Mouse (Mus musculus): ENCODE measurements around the gene Kcnq1. TPM values are rescaled to one million over a fixed set of nuclear protein-coding genes. Genes with fewer than 3 reads are reported as not detected.

The Kcnq1 gene
- polyA plus RNA-seq, 1 experiment from 2014 or later = 9.1 TPM

GRCm38 (mm10) chr7:143333604-143334003, 227.4 kb downstream of the Kcnq1 start:
- H3K9ac ChIP-seq = no peak overlapping the region
- WGBS = 30% methylated on average over 4 of the region's 4 CpGs
- H3K4me1 ChIP-seq = peaks cover 10% of the 10 kb centered on the region
- H3K9me3 ChIP-seq = no peaks in the 10 kb centered on the region
- no peak for ATAC-seq (ENCODE audit: insufficient read depth, low FRiP score, low read depth)
- 0 out of 2 replicates have a peak overlapping the region, but pooled peaks have one; percentile 21 for H3K27ac ChIP-seq
- H3K4me2 ChIP-seq = no peak overlapping the region
- H3K27me3 ChIP-seq (replicated peaks) = no peaks in the 10 kb centered on the region
- H3K4me3 ChIP-seq (replicated peaks) = no peak overlapping the region
- H3K36me3 ChIP-seq = no peaks in the 10 kb centered on the region

GRCm38 (mm10) chr7:143338690-143339089, 232.5 kb downstream of the Kcnq1 start:
- no peaks in the 10 kb centered on the region for H3K36me3 ChIP-seq
- no peaks in the 10 kb centered on the region for H3K27me3 ChIP-seq (replicated peaks)
- H3K9ac ChIP-seq = no peak overlapping the region
- WGBS = 78% methylated on average over 4 of the region's 4 CpGs
- no peaks in the 10 kb centered on the region for H3K9me3 ChIP-seq
- no peak overlapping the region for H3K4me2 ChIP-seq
- ATAC-seq (ENCODE audit: insufficient read depth, low FRiP score, low read depth) = no peak
- H3K4me3 ChIP-seq (replicated peaks) = no peak overlapping the region
- H3K4me1 ChIP-seq = peaks cover 15% of the 10 kb centered on the region
- no peak overlapping the region for H3K27ac ChIP-seq

GRCm38 (mm10) chr7:143340601-143341281, 234.6 kb downstream of the Kcnq1 start:
- Histone ChIP-seq H3K4me3 (replicated peaks) (no peak overlapping the region), H3K36me3 (no peaks in the 10 kb centered on the region), H3K27me3 (replicated peaks) (no peaks in the 10 kb centered on the region), H3K9me3 (no peaks in the 10 kb centered on the region), H3K9ac (no peak overlapping the region), H3K4me1 (peaks cover 20% of the 10 kb centered on the region), H3K27ac (0 out of 2 replicates have a peak overlapping the region, but pooled peaks have one; percentile 0), H3K4me2 (no peak overlapping the region)
- 0 out of 2 replicates have a peak, but pooled peaks have one; percentile 65 for ATAC-seq (ENCODE audit: insufficient read depth, low FRiP score, low read depth)
- 68% methylated on average over 15 of the region's 15 CpGs for WGBS

GRCm38 (mm10) chr7:143341301-143341980, 235.3 kb downstream of the Kcnq1 start:
- peaks cover 20% of the 10 kb centered on the region for H3K4me1 ChIP-seq
- ATAC-seq (ENCODE audit: insufficient read depth, low FRiP score, low read depth) = peak; percentile 53; the same call in 1 of the 2 replicates
- H3K9me3 ChIP-seq = no peaks in the 10 kb centered on the region
- H3K9ac ChIP-seq = no peak overlapping the region
- no peak overlapping the region for H3K4me2 ChIP-seq
- H3K4me3 ChIP-seq (replicated peaks) = no peak overlapping the region
- 51% methylated on average over 3 of the region's 3 CpGs for WGBS
- no peaks in the 10 kb centered on the region for H3K36me3 ChIP-seq
- H3K27ac ChIP-seq = peak overlapping the region; percentile 51; the same call in 1 of the 2 replicates
- no peaks in the 10 kb centered on the region for H3K27me3 ChIP-seq (replicated peaks)

GRCm38 (mm10) chr7:143343781-143344306, 237.7 kb downstream of the Kcnq1 start:
- Histone ChIP-seq H3K9me3 (no peaks in the 10 kb centered on the region), H3K9ac (no peak overlapping the region), H3K27me3 (replicated peaks) (no peaks in the 10 kb centered on the region), H3K36me3 (no peaks in the 10 kb centered on the region), H3K4me3 (replicated peaks) (no peak overlapping the region), H3K4me2 (no peak overlapping the region), H3K4me1 (peaks cover 20% of the 10 kb centered on the region), H3K27ac (0 out of 2 replicates have a peak overlapping the region, but pooled peaks have one; percentile 28)
- no peak for ATAC-seq (ENCODE audit: insufficient read depth, low FRiP score, low read depth)
- 28% methylated on average over 12 of the region's 12 CpGs for WGBS

- Histone ChIP-seq H3K27me3 (replicated peaks) (no peaks in the 10 kb centered on the region), H3K4me2 (no peak overlapping the region), H3K4me1 (no peaks in the 10 kb centered on the region), H3K4me3 (replicated peaks) (no peak overlapping the region), H3K36me3 (no peaks in the 10 kb centered on the region), H3K27ac (no peak overlapping the region), H3K9me3 (no peaks in the 10 kb centered on the region), H3K9ac (no peak overlapping the region)
- ATAC-seq (ENCODE audit: insufficient read depth, low FRiP score, low read depth) = no peak
- 77% methylated on average over 7 of the region's 7 CpGs for WGBS
These were observed 243.1 kb downstream of the Kcnq1 start for GRCm38 (mm10) chr7:143349287-143349686.

GRCm38 (mm10) chr7:143349848-143350247, 243.7 kb downstream of the Kcnq1 start:
- H3K9me3 ChIP-seq = no peaks in the 10 kb centered on the region
- no peak overlapping the region for H3K4me3 ChIP-seq (replicated peaks)
- no peaks in the 10 kb centered on the region for H3K27me3 ChIP-seq (replicated peaks)
- no peak overlapping the region for H3K9ac ChIP-seq
- no peaks in the 10 kb centered on the region for H3K36me3 ChIP-seq
- no peaks in the 10 kb centered on the region for H3K4me1 ChIP-seq
- ATAC-seq (ENCODE audit: insufficient read depth, low FRiP score, low read depth) = no peak
- WGBS = 73% methylated on average over 1 of the region's 1 CpGs
- H3K4me2 ChIP-seq = no peak overlapping the region
- no peak overlapping the region for H3K27ac ChIP-seq

- no peak for ATAC-seq (ENCODE audit: insufficient read depth, low FRiP score, low read depth)
- Histone ChIP-seq H3K36me3 (no peaks in the 10 kb centered on the region), H3K4me1 (0 out of 2 replicates have a peak, but pooled peaks cover 4% of the 10 kb centered on the region), H3K9ac (no peak overlapping the region), H3K9me3 (no peaks in the 10 kb centered on the region), H3K27me3 (replicated peaks) (no peaks in the 10 kb centered on the region), H3K4me3 (replicated peaks) (no peak overlapping the region), H3K4me2 (no peak overlapping the region), H3K27ac (no peak overlapping the region)
- 69% methylated on average over 5 of the region's 5 CpGs for WGBS
These were observed 249.7 kb downstream of the Kcnq1 start for GRCm38 (mm10) chr7:143355831-143356230.

GRCm38 (mm10) chr7:143357109-143357508, 250.9 kb downstream of the Kcnq1 start:
- ATAC-seq (ENCODE audit: insufficient read depth, low FRiP score, low read depth) = no peak
- no peak overlapping the region for H3K9ac ChIP-seq
- no peak overlapping the region for H3K27ac ChIP-seq
- H3K4me1 ChIP-seq = 0 out of 2 replicates have a peak, but pooled peaks cover 4% of the 10 kb centered on the region
- no peak overlapping the region for H3K4me3 ChIP-seq (replicated peaks)
- no peak overlapping the region for H3K4me2 ChIP-seq
- WGBS = 63% methylated on average over 1 of the region's 1 CpGs
- no peaks in the 10 kb centered on the region for H3K9me3 ChIP-seq
- H3K27me3 ChIP-seq (replicated peaks) = no peaks in the 10 kb centered on the region
- H3K36me3 ChIP-seq = no peaks in the 10 kb centered on the region

- H3K36me3 ChIP-seq = no peaks in the 10 kb centered on the region
- peak overlapping the region; percentile 58; the same call in 1 of the 2 replicates for H3K27ac ChIP-seq
- H3K9me3 ChIP-seq = no peaks in the 10 kb centered on the region
- no peak overlapping the region for H3K4me2 ChIP-seq
- H3K4me1 ChIP-seq = 0 out of 2 replicates have a peak, but pooled peaks cover 4% of the 10 kb centered on the region
- WGBS = 56% methylated on average over 4 of the region's 4 CpGs
- H3K27me3 ChIP-seq (replicated peaks) = no peaks in the 10 kb centered on the region
- no peak overlapping the region for H3K9ac ChIP-seq
- no peak for ATAC-seq (ENCODE audit: insufficient read depth, low FRiP score, low read depth)
- H3K4me3 ChIP-seq (replicated peaks) = no peak overlapping the region
These were observed 251.7 kb downstream of the Kcnq1 start for GRCm38 (mm10) chr7:143357831-143358230.

- no peak overlapping the region for H3K4me2 ChIP-seq
- no peak overlapping the region for H3K4me3 ChIP-seq (replicated peaks)
- H3K27me3 ChIP-seq (replicated peaks) = no peaks in the 10 kb centered on the region
- no peak overlapping the region for H3K9ac ChIP-seq
- no peak overlapping the region for H3K27ac ChIP-seq
- H3K9me3 ChIP-seq = no peaks in the 10 kb centered on the region
- H3K4me1 ChIP-seq = 0 out of 2 replicates have a peak, but pooled peaks cover 10% of the 10 kb centered on the region
- H3K36me3 ChIP-seq = no peaks in the 10 kb centered on the region
- 69% methylated on average over 1 of the region's 1 CpGs for WGBS
- no peak for ATAC-seq (ENCODE audit: insufficient read depth, low FRiP score, low read depth)
These were observed 253.6 kb downstream of the Kcnq1 start for GRCm38 (mm10) chr7:143359762-143360161.

- Histone ChIP-seq H3K36me3 (no peaks in the 10 kb centered on the region), H3K27me3 (replicated peaks) (no peaks in the 10 kb centered on the region), H3K4me1 (0 out of 2 replicates have a peak, but pooled peaks cover 15% of the 10 kb centered on the region), H3K4me3 (replicated peaks) (no peak overlapping the region), H3K9ac (no peak overlapping the region), H3K4me2 (no peak overlapping the region), H3K9me3 (no peaks in the 10 kb centered on the region), H3K27ac (no peak overlapping the region)
- WGBS = 56% methylated on average over 5 of the region's 5 CpGs
- ATAC-seq (ENCODE audit: insufficient read depth, low FRiP score, low read depth) = no peak
These were observed 254.6 kb downstream of the Kcnq1 start for GRCm38 (mm10) chr7:143360776-143361175.

Data from stomach, embryonic 15.5 days (tissue).